Mouse (Mus musculus): ENCODE measurements around the gene Trh.

Gene Trh

DNA sequence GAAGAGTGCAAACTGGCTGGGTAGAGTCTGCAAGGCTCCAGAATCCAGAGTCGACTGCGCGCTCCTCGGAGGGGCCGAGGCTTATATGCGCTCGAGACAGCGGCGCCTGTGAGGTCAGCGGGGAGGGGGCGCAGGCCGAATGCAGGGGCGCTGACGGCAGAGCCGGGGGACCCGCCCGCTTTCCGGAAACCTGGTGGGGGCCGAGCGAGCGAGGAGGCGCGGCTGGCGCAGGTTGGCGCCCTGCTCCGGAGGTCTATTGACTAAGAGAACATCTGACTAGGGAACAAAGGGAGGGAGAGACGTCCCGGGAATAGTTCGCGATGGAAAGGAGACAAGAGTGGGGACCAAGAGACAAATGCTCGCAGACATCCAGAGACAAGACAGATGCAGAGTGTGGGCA lies at the start of gene Trh:
Gene Trh, minus strand, starts transcription at position 60 of the 400 bp plus-strand sequence.
- DNase-seq: no peak

GRCm38 (mm10) chr6:92290826-92291225 lies 46.4 kb upstream of the Trh start:
- no peak for DNase-seq

DNA sequence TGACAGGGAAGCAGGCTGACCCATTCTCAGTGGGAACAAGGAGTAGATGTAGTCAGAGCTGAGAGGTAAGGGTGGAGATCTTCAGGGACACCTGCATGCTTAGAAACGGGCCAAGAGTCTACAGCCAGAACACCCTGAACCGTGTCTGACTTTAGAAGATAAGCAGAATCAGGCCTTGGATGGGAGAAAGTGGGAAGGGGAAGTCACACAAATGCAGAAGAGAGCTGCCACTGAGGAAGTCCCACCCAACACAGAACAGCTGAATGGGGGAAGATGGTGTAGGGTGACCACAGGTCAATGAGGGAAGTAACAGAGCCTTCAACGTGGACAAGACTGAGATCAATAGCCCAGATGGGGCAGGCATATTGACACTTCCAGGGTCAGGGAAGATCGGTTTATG lies 42.4 kb upstream of the Trh start:
- DNase-seq: no peak

DNA sequence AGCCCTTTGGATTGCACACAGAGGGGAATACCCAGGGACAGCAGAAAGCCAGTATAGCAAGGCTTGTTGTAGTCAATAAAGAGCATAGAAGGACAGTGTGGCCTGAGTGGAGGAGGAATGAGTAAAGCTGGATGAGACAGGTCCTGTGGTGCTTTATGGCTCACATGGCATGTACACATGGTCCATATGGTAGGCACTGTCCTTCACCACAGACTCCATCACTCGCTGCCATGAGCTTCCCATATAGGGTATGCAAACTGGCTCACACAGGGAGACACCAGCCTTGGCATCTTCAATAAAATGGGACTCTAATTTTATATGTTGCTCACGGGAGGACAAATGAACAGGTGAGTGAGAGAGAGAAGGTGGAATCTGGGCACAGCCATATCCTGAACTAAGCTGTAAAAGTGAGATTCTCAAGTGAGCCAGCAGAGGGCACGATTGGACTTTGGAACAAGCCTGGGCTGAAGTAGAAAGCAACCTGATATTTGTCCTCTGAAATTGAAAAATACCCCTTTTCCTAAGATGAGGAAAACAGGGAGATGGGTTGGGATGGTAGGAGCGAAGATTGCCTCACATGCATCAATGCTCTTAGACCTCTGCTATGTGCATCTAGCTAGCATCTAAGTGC lies 41.9 kb upstream of the Trh start:
- peak; percentile 78 to 80 for DNase-seq

- DNase-seq: no peak
These were observed 41.1 kb upstream of the Trh start for GRCm38 (mm10) chr6:92285559-92285958.

- DNase-seq: no peak
These were observed 32.7 kb upstream of the Trh start for GRCm38 (mm10) chr6:92277179-92277578.

DNA sequence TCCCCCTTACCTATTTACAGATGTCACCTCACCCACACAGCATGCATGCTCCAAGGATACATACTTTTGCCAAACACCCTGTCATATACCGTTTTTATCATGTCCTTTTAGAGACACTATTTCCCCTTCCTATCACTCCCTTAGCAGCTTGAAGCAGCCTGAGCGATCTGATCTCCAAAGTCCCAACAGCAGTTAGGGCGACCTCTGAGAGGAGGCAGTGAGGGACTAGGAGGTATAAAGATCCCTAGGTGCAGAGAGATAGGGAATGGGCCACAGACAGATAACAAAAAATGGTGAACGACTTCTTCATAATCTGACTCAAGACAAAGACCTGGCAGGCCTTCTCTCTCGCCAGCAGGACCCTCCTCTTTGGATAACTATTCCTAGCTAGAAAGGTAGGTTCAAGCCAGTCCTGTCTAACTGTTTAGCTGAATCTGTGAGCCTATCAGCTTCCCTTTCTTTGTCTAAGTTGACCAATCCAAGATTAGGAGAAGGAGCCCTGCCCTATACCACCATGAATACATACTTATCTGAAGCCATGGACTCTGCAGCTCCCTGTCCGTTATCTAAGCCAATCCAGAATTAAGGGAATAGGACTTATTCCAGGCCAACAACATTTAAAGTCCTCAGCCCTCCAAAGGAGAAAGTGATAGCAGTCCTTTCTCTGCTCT lies 29.3 kb upstream of the Trh start:
- DNase-seq: no peak

DNA sequence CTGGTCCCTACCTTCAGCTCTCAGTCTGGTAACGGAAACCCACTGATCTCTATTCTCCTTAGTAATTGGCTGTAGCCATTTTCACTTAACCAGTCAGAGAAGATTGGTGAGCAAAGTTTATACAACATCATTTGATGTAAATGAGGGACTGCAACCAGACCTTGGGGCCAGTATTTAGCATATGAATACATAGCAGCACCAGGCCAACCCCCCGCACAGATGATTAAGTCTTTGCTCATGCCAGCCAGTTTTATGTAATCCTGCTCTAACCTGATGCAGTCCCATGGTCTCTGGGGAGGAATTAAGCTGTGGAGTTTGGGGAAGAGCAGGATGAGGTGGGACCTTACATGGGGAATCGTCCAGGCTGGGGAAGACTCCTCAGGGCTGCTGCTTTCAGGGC lies 28.2 kb upstream of the Trh start:
- DNase-seq: no peak

DNA sequence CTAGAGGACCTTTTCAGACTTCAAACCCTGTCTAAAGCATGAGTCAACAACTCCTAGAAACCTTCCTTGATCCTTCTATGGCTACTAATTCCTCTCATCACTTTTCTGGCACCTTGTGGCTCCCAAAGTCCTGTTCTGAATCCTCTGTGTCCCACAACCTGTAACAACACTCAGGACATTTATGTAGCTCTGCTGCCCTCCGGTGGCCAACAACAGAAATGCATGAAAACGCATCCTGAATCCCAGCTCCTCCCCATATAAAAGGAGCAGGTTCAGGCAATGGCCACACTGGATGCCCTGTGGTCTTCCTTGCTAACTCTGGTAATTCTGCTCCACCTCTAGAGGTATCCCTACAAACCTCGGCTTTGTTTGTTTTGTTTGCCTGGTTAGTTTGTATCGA lies 24.6 kb upstream of the Trh start:
- peak; percentile 79 for DNase-seq

DNA sequence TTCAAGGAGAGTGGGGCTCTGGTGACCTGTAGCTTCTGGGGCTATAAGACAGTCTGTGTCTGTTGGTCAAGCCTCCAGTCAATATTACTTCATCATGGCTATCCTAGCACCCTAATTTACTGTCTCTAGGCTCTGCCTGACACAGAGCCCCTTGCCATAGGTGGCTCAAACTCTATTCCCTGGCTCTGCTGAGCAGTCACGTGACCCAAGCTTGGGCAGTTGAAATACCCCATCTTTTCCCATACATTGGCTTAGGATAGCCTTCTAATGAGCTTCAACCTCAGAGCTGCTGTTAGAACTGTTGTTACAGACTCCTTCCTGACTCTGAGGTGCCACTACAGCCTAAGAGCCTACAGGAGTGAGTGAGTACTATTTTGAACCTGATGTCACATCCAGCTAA lies 23.6 kb upstream of the Trh start:
- no peak for DNase-seq

- DNase-seq: peak; percentile 21 to 48
These were observed 16.9 kb upstream of the Trh start for GRCm38 (mm10) chr6:92261162-92261843.

GRCm38 (mm10) chr6:92255346-92255745 lies 10.9 kb upstream of the Trh start:
- no peak for DNase-seq

DNA sequence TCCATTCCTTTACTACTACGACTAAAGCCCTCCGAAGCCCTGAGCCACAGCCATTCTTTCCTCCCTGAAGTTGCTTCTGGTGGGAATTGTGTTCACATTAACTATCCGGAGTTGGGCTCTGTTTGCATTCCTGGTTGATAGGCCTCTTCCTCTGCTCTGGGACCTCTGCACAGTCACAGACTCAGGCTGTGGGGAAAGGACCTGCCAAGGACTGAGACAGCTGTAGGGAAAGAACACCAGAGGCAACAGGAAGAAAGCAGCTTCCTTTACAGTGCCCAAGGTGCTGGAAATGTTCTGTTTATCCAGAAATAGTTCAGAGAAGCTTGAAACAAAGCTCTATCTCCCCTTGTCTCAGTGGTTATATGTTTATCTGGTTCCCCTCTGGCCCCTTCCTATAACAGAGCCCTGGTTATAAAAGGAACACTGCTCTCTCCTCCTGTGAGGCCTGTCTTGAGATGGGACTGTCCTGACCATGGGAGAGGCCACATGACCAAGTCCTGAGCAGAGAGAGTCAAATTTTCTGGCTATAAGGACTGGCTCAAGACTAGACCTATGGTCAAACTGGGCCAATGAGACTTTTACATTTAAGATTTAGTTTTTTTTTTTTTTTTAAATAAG lies 8.9 kb upstream of the Trh start:
- no peak for DNase-seq

- no peak for DNase-seq
These were observed 2.9 kb upstream of the Trh start for GRCm38 (mm10) chr6:92247215-92247919.

- no peak for DNase-seq
These were observed 1.9 kb upstream of the Trh start for GRCm38 (mm10) chr6:92246335-92246734.

DNA sequence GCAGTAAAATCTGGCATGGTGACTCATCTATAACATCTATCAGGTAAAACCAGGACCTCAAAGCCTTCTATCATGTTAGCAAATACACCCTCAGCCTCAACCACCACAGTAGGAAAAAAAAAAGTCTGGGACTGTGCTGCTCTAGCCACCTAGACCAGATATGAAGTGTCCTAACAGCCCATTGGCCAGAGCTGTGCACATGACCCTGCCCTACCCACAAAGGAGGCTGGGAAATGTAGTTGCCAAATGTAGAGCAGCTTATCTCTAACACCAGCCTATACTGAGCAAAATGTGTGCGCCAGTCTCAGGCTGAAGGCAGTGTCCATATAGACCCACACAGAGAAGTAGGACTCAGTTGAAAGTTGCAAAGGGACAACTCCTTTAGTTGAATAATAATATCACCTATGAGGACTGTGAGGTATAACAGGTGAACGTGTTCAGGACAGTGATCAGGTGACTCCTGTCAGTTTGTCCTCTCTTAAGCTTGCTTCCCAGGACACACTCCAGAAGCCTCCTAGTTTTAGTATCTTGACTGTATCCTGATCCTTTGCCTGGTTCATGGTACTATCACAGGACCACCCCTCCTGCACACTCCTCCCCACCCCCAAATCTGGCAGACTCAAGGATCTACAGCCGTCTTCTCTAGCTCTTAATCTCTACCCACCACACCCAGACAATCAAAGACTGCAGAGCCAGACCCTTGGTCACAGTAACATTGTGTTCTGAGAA lies 3.1 kb downstream of the Trh start:
- peak; percentile 66 to 70 for DNase-seq

- DNase-seq: no peak
These were observed 9.4 kb downstream of the Trh start for GRCm38 (mm10) chr6:92235036-92235435.

DNA sequence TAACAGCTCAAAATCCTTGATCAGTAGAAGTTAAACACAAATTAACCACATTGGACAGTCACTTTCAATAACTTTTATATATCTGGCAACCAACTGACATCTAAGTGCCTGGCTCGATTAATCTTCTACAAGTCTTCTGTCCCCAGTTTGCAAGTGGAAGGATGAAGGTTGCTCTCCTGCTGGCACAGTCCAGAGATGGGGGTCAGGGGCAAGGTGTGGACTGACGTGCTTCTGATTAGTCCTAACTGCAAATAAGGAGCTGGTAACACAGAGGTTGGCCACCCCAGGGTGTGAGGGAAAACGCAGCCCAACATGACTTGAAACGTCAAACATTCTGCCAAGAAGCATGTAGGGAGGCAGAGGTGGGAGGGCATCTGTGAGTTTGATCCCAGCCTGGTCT lies 12.7 kb downstream of the Trh start:
- no peak for DNase-seq

DNA sequence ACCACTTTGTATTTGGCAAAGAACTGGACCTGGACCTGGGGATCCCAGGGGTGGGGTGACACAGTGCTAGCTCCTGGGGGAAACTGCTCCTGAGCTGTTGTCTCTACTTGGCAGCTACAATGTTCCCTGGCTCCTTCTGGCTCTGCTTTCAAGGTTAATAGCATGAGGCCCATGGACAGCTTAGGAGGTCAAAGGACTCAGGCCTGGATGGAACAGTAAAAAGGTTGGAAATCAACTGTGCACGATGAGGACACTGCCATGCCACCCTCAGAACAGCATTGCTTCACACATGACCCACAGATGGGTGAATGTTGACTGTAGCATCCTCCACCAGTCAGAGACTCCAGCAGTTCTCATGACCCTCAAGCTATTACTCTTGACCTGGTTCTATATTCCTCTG lies 13.1 kb downstream of the Trh start:
- no peak for DNase-seq

DNA sequence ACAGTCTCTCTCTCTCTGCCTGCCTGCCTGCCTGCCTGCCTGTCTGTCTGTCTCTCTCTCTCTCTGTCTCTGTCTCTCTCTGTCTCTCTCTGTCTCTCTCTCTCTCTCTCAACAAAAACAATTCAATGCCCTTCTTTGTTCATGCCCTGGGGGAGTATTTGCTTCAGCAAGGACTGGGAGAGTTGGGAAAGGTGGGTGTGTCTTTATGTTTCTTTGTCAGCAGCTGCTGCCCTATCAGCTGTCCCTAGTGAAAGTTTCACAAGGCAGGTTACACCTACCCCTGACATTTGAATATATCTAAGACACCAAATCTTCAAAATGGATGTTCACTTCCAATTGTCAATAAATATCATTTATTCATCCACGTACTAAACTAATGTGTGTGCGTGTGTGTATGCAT lies 14.9 kb downstream of the Trh start:
- DNase-seq: no peak

GRCm38 (mm10) chr6:92229103-92229502 lies 15.3 kb downstream of the Trh start:
- DNase-seq: no peak

DNA sequence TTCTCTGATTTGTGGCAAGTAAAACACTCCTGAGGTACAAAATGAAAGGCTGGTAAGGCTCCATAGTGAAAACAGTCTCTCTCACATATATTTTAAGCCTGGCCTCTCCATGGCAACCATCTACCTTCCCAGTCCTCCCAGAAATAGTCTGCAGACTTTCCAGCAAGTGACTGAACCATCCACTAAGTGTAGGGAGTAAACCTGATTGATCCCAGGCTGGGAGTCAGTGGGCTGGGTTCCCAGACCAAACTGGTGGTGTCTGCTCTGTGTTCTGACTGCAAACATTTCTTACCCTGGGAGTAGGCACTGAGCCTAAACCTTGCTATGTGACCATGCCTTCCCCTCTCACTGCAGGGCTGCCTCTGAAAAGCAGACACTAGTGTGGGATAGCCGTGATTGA lies 19.5 kb downstream of the Trh start:
- DNase-seq: peak; percentile 14 to 26

All from kidney, postnatal 4 days (tissue).